Mouse (Mus musculus) forebrain, postnatal 0 days (tissue): Measurements from ENCODE around the gene Majin. TPM values are rescaled to one million over a fixed set of nuclear protein-coding genes. Genes with fewer than 3 reads are reported as not detected.

ENCODE experiments used
- ATAC-seq: fragments of 200-750 bp; cut with Nextera tagmentation; 2 replicates; pipeline ENCODE4 v1.8.0; 2017; ENCODE audit warnings: mild to moderate bottlenecking, moderate library complexity
- DNase-seq: peaks from one replicate; pipeline ENCODE4 v3.0.0-alpha.2; 2015
- H3K27ac ChIP-seq: fragments of 300-500 bp; sonication (generic); 2 replicates; pipeline ENCODE4 v1.5.1; 2014; ENCODE audit warnings: low read depth, mild to moderate bottlenecking, antibody characterized with exemption, low read length, moderate library complexity, mixed read lengths
- H3K27me3 ChIP-seq: fragments of 300-500 bp; sonication (generic); 2 replicates; pipeline ENCODE4 v1.6.1; 2014; ENCODE audit warnings: mild to moderate bottlenecking, low read length, mixed read lengths; ENCODE audit not compliant: insufficient read depth
- H3K36me3 ChIP-seq: fragments of 300-500 bp; sonication (generic); 2 replicates; pipeline ENCODE4 v1.6.1; 2014; ENCODE audit warnings: mild to moderate bottlenecking, moderate library complexity; ENCODE audit not compliant: insufficient read depth
- H3K4me1 ChIP-seq: fragments of 300-500 bp; sonication (generic); 2 replicates; pipeline ENCODE4 v1.6.1; 2014; ENCODE audit warnings: antibody characterized with exemption; ENCODE audit not compliant: insufficient read depth
- H3K4me2 ChIP-seq: fragments of 300-500 bp; sonication (generic); 2 replicates; pipeline ENCODE4 v1.6.1; 2014; ENCODE audit warnings: low read depth, mild to moderate bottlenecking, moderate library complexity
- H3K4me3 ChIP-seq: fragments of 300-500 bp; sonication (generic); 2 replicates; pipeline ENCODE4 v1.5.1; 2014; ENCODE audit warnings: low read depth, low read length, mixed read lengths
- H3K9ac ChIP-seq: fragments of 300-500 bp; sonication (generic); 2 replicates; pipeline ENCODE4 v1.6.1; 2014; ENCODE audit warnings: mild to moderate bottlenecking
- H3K9me3 ChIP-seq: fragments of 300-500 bp; sonication (generic); 2 replicates; pipeline ENCODE4 v1.6.1; 2016; ENCODE audit warnings: low read length
- CTCF ChIP-seq: sonication (generic); IDR thresholded peaks from 2 replicates; pipeline ENCODE4 v1.5.1; 2016; ENCODE audit warnings: antibody characterized with exemption, control low read depth, low read depth
- WGBS: fragments of 180-500 bp; shearing (Covaris S2); extraction: QIAGEN DNeasy Blood & Tissue Kit; methylation state at CpG from one replicate; pipeline ENCODE4 v1.1.7; 2014; 5-methylcytosine and 5-hydroxymethylcytosine counted together
- polyA plus RNA-seq: library from polyadenylated mRNA; unstranded; fragments of >200 nt; fragmentation: Nextera tagmentation; extraction: Ambion mirVana; gene quantifications from 2 replicates; pipeline ENCODE4 v1.2.1, GENCODE M21; 2015
- total RNA-seq: library from RNA; depleted of rRNA; stranded (reverse); fragments of >200 nt; gene quantifications from 2 replicates; pipeline ENCODE4 v1.2.3, GENCODE M21; 2014

Majin gene
- total and polyA plus RNA-seq, 2 experiments from 2014 or later: not detected

DNA sequence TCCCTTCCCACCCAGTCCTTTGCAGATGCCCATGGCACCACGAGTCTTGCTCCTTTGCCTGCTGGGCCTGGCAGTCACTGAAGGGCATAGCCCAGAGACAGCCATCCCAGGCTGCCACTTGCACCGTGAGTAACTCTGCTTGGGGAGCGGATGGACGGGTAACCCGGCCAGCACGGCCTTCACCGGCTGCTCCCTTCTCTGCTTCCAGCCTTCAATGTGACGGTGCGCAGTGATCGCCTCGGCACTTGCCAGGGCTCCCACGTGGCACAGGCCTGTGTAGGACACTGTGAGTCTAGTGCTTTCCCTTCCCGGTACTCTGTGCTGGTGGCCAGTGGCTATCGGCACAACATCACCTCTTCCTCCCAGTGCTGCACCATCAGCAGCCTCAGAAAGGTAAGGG is 42.6 kb downstream of the Majin start:
- Histone ChIP-seq H3K4me3 (no peak overlapping the region), H3K9ac (no peak overlapping the region), H3K4me1 (no peaks in the 10 kb centered on the region), H3K4me2 (no peak overlapping the region), H3K27me3 (no peaks in the 10 kb centered on the region), H3K36me3 (peaks cover 51% of the 10 kb centered on the region), H3K27ac (no peak overlapping the region), H3K9me3 (no peaks in the 10 kb centered on the region)
- no peak for TF ChIP-seq CTCF
- DNase-seq (no peak), ATAC-seq (no peak; the same call in 1 of the 2 replicates)
- WGBS: 91% methylated on average over 14 of the region's 14 CpGs

- peaks cover 62% of the 10 kb centered on the region for H3K36me3 ChIP-seq
- TF ChIP-seq CTCF: no peak
- H3K4me2 ChIP-seq: no peak overlapping the region
- H3K4me3 ChIP-seq: no peak overlapping the region
- no peak for ATAC-seq
- H3K9me3 ChIP-seq: no peaks in the 10 kb centered on the region
- H3K4me1 ChIP-seq: no peaks in the 10 kb centered on the region
- no peaks in the 10 kb centered on the region for H3K27me3 ChIP-seq
- DNase-seq: no peak
- WGBS: 76% methylated on average over 4 of the region's 4 CpGs
- H3K9ac ChIP-seq: no peak overlapping the region
- no peak overlapping the region for H3K27ac ChIP-seq
Measured at GRCm38 (mm10) chr19:6227864-6228263, 43.7 kb downstream of the Majin start.

- 92% methylated on average over 4 of the region's 4 CpGs for WGBS
- Histone ChIP-seq H3K27me3 (no peaks in the 10 kb centered on the region), H3K27ac (no peak overlapping the region), H3K4me3 (no peak overlapping the region), H3K4me1 (peaks cover 7% of the 10 kb centered on the region; the same call in 1 of the 2 replicates), H3K4me2 (no peak overlapping the region), H3K36me3 (peaks cover 70% of the 10 kb centered on the region), H3K9ac (no peak overlapping the region), H3K9me3 (no peaks in the 10 kb centered on the region)
- DNase-seq: no peak
- TF ChIP-seq CTCF: no peak
- no peak for ATAC-seq
Measured at GRCm38 (mm10) chr19:6230411-6230810, 46.2 kb downstream of the Majin start.

DNA sequence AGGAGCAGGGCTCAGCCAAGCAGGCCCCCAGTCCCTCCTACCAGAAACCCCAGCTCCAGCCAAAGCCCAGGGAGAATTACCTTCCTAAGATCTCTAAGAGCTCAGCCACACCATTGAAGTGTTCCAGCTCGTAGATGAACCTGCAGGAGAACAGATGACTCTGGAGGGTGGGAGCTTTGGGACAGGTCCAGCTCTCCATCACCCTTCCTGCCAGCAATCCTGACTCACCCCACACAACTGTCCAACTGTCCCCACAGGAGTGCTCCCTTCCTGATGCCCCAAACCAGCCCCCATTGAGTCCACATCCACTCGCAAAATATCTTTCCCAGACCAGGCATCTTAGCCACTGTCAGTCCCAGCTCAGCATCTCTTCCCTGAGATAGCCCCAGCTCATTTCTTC is 46.8 kb downstream of the Majin start:
- DNase-seq (no peak), ATAC-seq (no peak)
- peaks cover 7% of the 10 kb centered on the region; the same call in 1 of the 2 replicates for H3K4me1 ChIP-seq
- H3K9me3 ChIP-seq: no peaks in the 10 kb centered on the region
- no peak overlapping the region for H3K27ac ChIP-seq
- no peak overlapping the region for H3K9ac ChIP-seq
- TF ChIP-seq CTCF: no peak
- no peak overlapping the region for H3K4me3 ChIP-seq
- WGBS: 83% methylated on average over 2 of the region's 2 CpGs
- peaks cover 70% of the 10 kb centered on the region for H3K36me3 ChIP-seq
- H3K4me2 ChIP-seq: no peak overlapping the region
- H3K27me3 ChIP-seq: no peaks in the 10 kb centered on the region

GRCm38 (mm10) chr19:6233647-6234046 is 49.5 kb downstream of the Majin start:
- H3K4me3 ChIP-seq: no peak overlapping the region
- DNase-seq: no peak
- H3K4me1 ChIP-seq: peaks cover 11% of the 10 kb centered on the region
- H3K36me3 ChIP-seq: peaks cover 50% of the 10 kb centered on the region
- H3K27me3 ChIP-seq: no peaks in the 10 kb centered on the region
- H3K4me2 ChIP-seq: no peak overlapping the region
- ATAC-seq: no peak
- no peak overlapping the region for H3K27ac ChIP-seq
- H3K9me3 ChIP-seq: no peaks in the 10 kb centered on the region
- TF ChIP-seq CTCF: no peak
- H3K9ac ChIP-seq: no peak overlapping the region
- WGBS: 89% methylated on average over 16 of the region's 16 CpGs

- no peak for TF ChIP-seq CTCF
- 64% methylated on average over 11 of the region's 11 CpGs for WGBS
- no peak for ATAC-seq
Measured at GRCm38 (mm10) chr19:6234337-6235083, 50.3 kb downstream of the Majin start.

GRCm38 (mm10) chr19:6235084-6236052 is 51.2 kb downstream of the Majin start, which contains the start of gene Ppp2r5b:
Gene Ppp2r5b, minus strand, starts transcription at chr19:6235872.
- TF ChIP-seq CTCF: peak; percentile 66
- 1% methylated on average over 48 of the region's 48 CpGs for WGBS
- H3K4me2 ChIP-seq: peak within 1 kb of the TSS; percentile 92
- H3K36me3 ChIP-seq: peaks cover 33% of the 10 kb centered on the region
- DNase-seq (peak; percentile 95), ATAC-seq (peak; percentile 97)
- peak within 1 kb of the TSS; percentile 84 for H3K27ac ChIP-seq
- H3K9me3 ChIP-seq: no peaks in the 10 kb centered on the region
- H3K4me1 ChIP-seq: peaks cover 11% of the 10 kb centered on the region
- H3K4me3 ChIP-seq: peak within 1 kb of the TSS; percentile 79
- no peaks in the 10 kb centered on the region for H3K27me3 ChIP-seq
- H3K9ac ChIP-seq: peak within 1 kb of the TSS; percentile 69

More at GRCm38 (mm10) chr19:6234337-6235083, 50.3 kb downstream of the Majin start:
- H3K27me3 ChIP-seq: no peaks in the 10 kb centered on the region
- H3K9ac ChIP-seq: peak overlapping the region; percentile 69
- H3K4me2 ChIP-seq: peak overlapping the region; percentile 92
- H3K27ac ChIP-seq: no peak overlapping the region
- peak overlapping the region; percentile 79 for H3K4me3 ChIP-seq
- H3K4me1 ChIP-seq: peaks cover 11% of the 10 kb centered on the region
- H3K9me3 ChIP-seq: no peaks in the 10 kb centered on the region
- H3K36me3 ChIP-seq: peaks cover 41% of the 10 kb centered on the region
- no peak for DNase-seq
